Mouse (Mus musculus) lung, embryonic 16.5 days (tissue): ENCODE measurements around the gene Arsb. TPM values are rescaled to one million over a fixed set of nuclear protein-coding genes. Genes with fewer than 3 reads are reported as not detected.

Experiments
- ATAC-seq: fragments of 200-750 bp; cut with Nextera tagmentation; 2 replicates; pipeline ENCODE4 v1.8.0; 2017; ENCODE audit warnings: low read depth, mild to moderate bottlenecking, moderate library complexity
- H3K27ac ChIP-seq: fragments of 300-500 bp; sonication (generic); 2 replicates; pipeline ENCODE4 v1.5.1; 2014; ENCODE audit warnings: mild to moderate bottlenecking, control low read depth, low read length
- H3K27me3 ChIP-seq: fragments of 300-500 bp; sonication (generic); 2 replicates; pipeline ENCODE4 v1.6.1; 2014; ENCODE audit warnings: low read depth, low read length, mixed read lengths; ENCODE audit not compliant: control insufficient read depth, insufficient read depth
- H3K36me3 ChIP-seq: fragments of 300-500 bp; sonication (generic); 2 replicates; pipeline ENCODE4 v1.6.1; 2014; ENCODE audit warnings: low read length; ENCODE audit not compliant: control insufficient read depth, insufficient read depth
- H3K4me1 ChIP-seq: fragments of 300-500 bp; sonication (generic); replicated peaks from 2 replicates; pipeline ENCODE4 v1.6.1; 2014; ENCODE audit warnings: low read length, mixed read lengths; ENCODE audit not compliant: control insufficient read depth, insufficient read depth
- H3K4me2 ChIP-seq: fragments of 300-500 bp; sonication (generic); 2 replicates; pipeline ENCODE4 v1.6.1; 2014; ENCODE audit warnings: low read depth, low read length, control low read depth
- H3K4me3 ChIP-seq: fragments of 300-500 bp; sonication (generic); 2 replicates; pipeline ENCODE4 v1.5.1; 2014; ENCODE audit warnings: mild to moderate bottlenecking, low read length, control low read depth
- H3K9ac ChIP-seq: fragments of 300-500 bp; sonication (generic); 2 replicates; pipeline ENCODE4 v1.6.1; 2014; ENCODE audit warnings: low read length, control low read depth
- H3K9me3 ChIP-seq: fragments of 300-500 bp; sonication (generic); 2 replicates; pipeline ENCODE4 v1.6.1; 2016; ENCODE audit warnings: low read length; ENCODE audit not compliant: control insufficient read depth
- WGBS: fragments of 180-500 bp; shearing (Covaris S2); extraction: QIAGEN DNeasy Blood & Tissue Kit; methylation state at CpG from one replicate; pipeline ENCODE4 v1.1.7; 2014; 5-methylcytosine and 5-hydroxymethylcytosine counted together
- polyA plus RNA-seq: library from polyadenylated mRNA; unstranded; fragments of >200 nt; fragmentation: Nextera tagmentation; extraction: Ambion mirVana; gene quantifications from 2 replicates; pipeline ENCODE4 v1.2.1, GENCODE M21; 2015

The Arsb gene
- polyA plus RNA-seq, 1 experiment from 2014 or later: 17.2 TPM

- Histone ChIP-seq H3K27ac (no peak overlapping the region), H3K36me3 (no peaks in the 10 kb centered on the region), H3K4me2 (no peak overlapping the region), H3K9ac (no peak overlapping the region), H3K27me3 (no peaks in the 10 kb centered on the region), H3K9me3 (no peaks in the 10 kb centered on the region), H3K4me3 (no peak overlapping the region), H3K4me1 (peaks cover 14% of the 10 kb centered on the region)
- ATAC-seq: no peak; the same call in 1 of the 2 replicates
- WGBS: 91% methylated on average over 2 of the region's 2 CpGs
These were observed 116.8 kb downstream of the Arsb start for GRCm38 (mm10) chr13:93888196-93888595.

GRCm38 (mm10) chr13:93888916-93889315 is 117.5 kb downstream of the Arsb start:
- no peak for ATAC-seq
- no peak overlapping the region for H3K27ac ChIP-seq
- no peak overlapping the region for H3K4me3 ChIP-seq
- peaks cover 14% of the 10 kb centered on the region for H3K4me1 ChIP-seq
- H3K36me3 ChIP-seq: no peaks in the 10 kb centered on the region
- 77% methylated on average over 3 of the region's 3 CpGs for WGBS
- H3K9me3 ChIP-seq: no peaks in the 10 kb centered on the region
- no peak overlapping the region for H3K9ac ChIP-seq
- no peak overlapping the region for H3K4me2 ChIP-seq
- no peaks in the 10 kb centered on the region for H3K27me3 ChIP-seq

GRCm38 (mm10) chr13:93889991-93890390 is 118.6 kb downstream of the Arsb start:
- no peak overlapping the region for H3K27ac ChIP-seq
- no peak overlapping the region for H3K4me2 ChIP-seq
- ATAC-seq: no peak
- 27% methylated on average over 3 of the region's 3 CpGs for WGBS
- H3K27me3 ChIP-seq: no peaks in the 10 kb centered on the region
- H3K9ac ChIP-seq: no peak overlapping the region
- H3K4me1 ChIP-seq: peaks cover 14% of the 10 kb centered on the region
- H3K4me3 ChIP-seq: no peak overlapping the region
- no peaks in the 10 kb centered on the region for H3K36me3 ChIP-seq
- no peaks in the 10 kb centered on the region for H3K9me3 ChIP-seq

- Histone ChIP-seq H3K9ac (no peak overlapping the region), H3K27ac (no peak overlapping the region)
- WGBS: 65% methylated on average over 6 of the region's 6 CpGs
These were observed 119.8 kb downstream of the Arsb start for GRCm38 (mm10) chr13:93891276-93891675.

GRCm38 (mm10) chr13:93892101-93892500 is 120.7 kb downstream of the Arsb start:
- ATAC-seq: no peak
- Histone ChIP-seq H3K36me3 (no peaks in the 10 kb centered on the region), H3K9me3 (no peaks in the 10 kb centered on the region), H3K4me3 (no peak overlapping the region), H3K4me1 (peaks cover 8% of the 10 kb centered on the region), H3K4me2 (no peak overlapping the region), H3K27me3 (no peaks in the 10 kb centered on the region), H3K27ac (no peak overlapping the region), H3K9ac (no peak overlapping the region)
- WGBS: 83% methylated on average over 7 of the region's 7 CpGs

More at GRCm38 (mm10) chr13:93891276-93891675, 119.8 kb downstream of the Arsb start:
- Histone ChIP-seq H3K4me1 (peaks cover 14% of the 10 kb centered on the region), H3K9me3 (no peaks in the 10 kb centered on the region), H3K4me3 (no peak overlapping the region), H3K27me3 (no peaks in the 10 kb centered on the region), H3K4me2 (no peak overlapping the region), H3K36me3 (no peaks in the 10 kb centered on the region)
- no peak for ATAC-seq

- WGBS: 51% methylated on average over 2 of the region's 2 CpGs
- H3K27ac ChIP-seq: no peak overlapping the region
- no peak overlapping the region for H3K9ac ChIP-seq
- no peaks in the 10 kb centered on the region for H3K36me3 ChIP-seq
- no peaks in the 10 kb centered on the region for H3K9me3 ChIP-seq
- H3K4me2 ChIP-seq: no peak overlapping the region
- no peaks in the 10 kb centered on the region; the same call in none of the 2 replicates for H3K4me1 ChIP-seq
- H3K4me3 ChIP-seq: no peak overlapping the region
- H3K27me3 ChIP-seq: no peaks in the 10 kb centered on the region
- no peak for ATAC-seq
These were observed 122.7 kb downstream of the Arsb start for GRCm38 (mm10) chr13:93894105-93894504.

- H3K27me3 ChIP-seq: no peaks in the 10 kb centered on the region
- H3K9me3 ChIP-seq: no peaks in the 10 kb centered on the region
- H3K9ac ChIP-seq: no peak overlapping the region
- 56% methylated on average over 2 of the region's 2 CpGs for WGBS
- ATAC-seq: no peak
- no peak overlapping the region for H3K4me3 ChIP-seq
- H3K4me1 ChIP-seq: no peaks in the 10 kb centered on the region; the same call in 1 of the 2 replicates
- no peak overlapping the region for H3K27ac ChIP-seq
- H3K36me3 ChIP-seq: no peaks in the 10 kb centered on the region
- H3K4me2 ChIP-seq: no peak overlapping the region
These were observed 124.0 kb downstream of the Arsb start for GRCm38 (mm10) chr13:93895430-93895829.

GRCm38 (mm10) chr13:93897943-93898826 is 126.8 kb downstream of the Arsb start:
- no peaks in the 10 kb centered on the region for H3K36me3 ChIP-seq
- H3K9ac ChIP-seq: peak overlapping the region; percentile 19; the same call in 1 of the 2 replicates
- ATAC-seq: peak; percentile 48; the same call in 1 of the 2 replicates
- H3K9me3 ChIP-seq: no peaks in the 10 kb centered on the region
- WGBS: 25% methylated on average over 13 of the region's 13 CpGs
- H3K27ac ChIP-seq: no peak overlapping the region
- no peaks in the 10 kb centered on the region for H3K27me3 ChIP-seq
- peak overlapping the region; percentile 28 for H3K4me2 ChIP-seq
- H3K4me1 ChIP-seq: no peaks in the 10 kb centered on the region; the same call in 1 of the 2 replicates
- no peak overlapping the region for H3K4me3 ChIP-seq

GRCm38 (mm10) chr13:93899378-93900256 is 128.2 kb downstream of the Arsb start:
- H3K4me3 ChIP-seq: no peak overlapping the region
- H3K9ac ChIP-seq: no peak overlapping the region
- no peaks in the 10 kb centered on the region for H3K36me3 ChIP-seq
- H3K27ac ChIP-seq: no peak overlapping the region
- no peaks in the 10 kb centered on the region for H3K9me3 ChIP-seq
- H3K4me2 ChIP-seq: no peak overlapping the region
- no peak for ATAC-seq
- H3K4me1 ChIP-seq: no peaks in the 10 kb centered on the region; the same call in 1 of the 2 replicates
- H3K27me3 ChIP-seq: no peaks in the 10 kb centered on the region
- WGBS: 78% methylated on average over 3 of the region's 3 CpGs
